Mouse (Mus musculus): ENCODE results near the gene Tent2. TPM values are rescaled to one million over a fixed set of nuclear protein-coding genes. Genes with fewer than 3 reads are reported as not detected.

The Tent2 gene
- total and polyA plus RNA-seq, 3 experiments: 20.6 to 62.1 (median 45.8) TPM

DNA sequence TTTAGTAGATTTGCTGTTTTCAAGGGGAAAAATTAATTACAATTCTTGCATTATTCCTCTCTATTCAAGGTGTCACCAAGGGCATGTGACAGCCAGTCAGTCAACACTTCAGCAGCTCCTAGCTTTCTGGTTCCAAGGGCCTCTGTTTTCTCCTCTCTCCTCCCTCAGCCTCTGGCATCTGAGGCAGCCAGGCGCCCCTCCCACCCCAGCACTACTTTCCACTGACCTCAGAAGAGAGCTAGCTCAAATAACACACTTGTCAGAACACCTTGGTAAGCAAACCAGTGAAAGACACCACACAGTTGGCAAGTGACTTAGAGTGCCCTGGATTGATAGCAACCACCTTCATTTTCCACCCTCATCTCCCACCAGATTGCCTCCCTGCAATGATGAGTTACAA is 54.1 kb downstream of the Tent2 start:
- Histone ChIP-seq H3K4me2 (ENCODE audit: insufficient read depth, low read depth, poor library complexity, severe bottlenecking) (no peak overlapping the region), H3K9ac (ENCODE audit: insufficient read depth, low read depth) (no peak overlapping the region), H3K4me3 (replicated peaks in 1 of 3; ENCODE audit: low read depth in 2 of 3, low read length in 2 of 3, poor library complexity in 1 of 3) (no peak overlapping the region), H3K79me2 (replicated peaks; ENCODE audit: control insufficient read depth, extremely low read depth, insufficient read depth, poor library complexity, severe bottlenecking) (no peaks in the 10 kb centered on the region), H3K27me3 (replicated peaks) (no peaks in the 10 kb centered on the region), H3K4me1 (ENCODE audit: control insufficient read depth in 1 of 2, insufficient read depth in 2 of 2) (peaks cover 0 to 10% of the 10 kb centered on the region in 2 experiments; a peak in 2 of 4 replicates), H3K9me3 (replicated peaks; ENCODE audit: low read length) (no peaks in the 10 kb centered on the region), H3K27ac (ENCODE audit: insufficient read depth, low read depth) (no peak overlapping the region), H3K36me3 (replicated peaks in 1 of 2; ENCODE audit: control insufficient read depth in 1 of 2, insufficient read depth in 1 of 2, low read length in 1 of 2) (peaks cover 0 to 10% of the 10 kb centered on the region in 2 experiments)
- dilution Hi-C loops (cut with MboI; ENCODE audit: extremely low pct_ligation_motif_present, extremely low pct_unique_long_range_greater_than_20kb, low sequenced_read_pairs): no loop called here
- TF ChIP-seq UBTF (IDR thresholded peaks at IDR 0.05; ENCODE audit: low read depth, low read length) (no peak), MYC (IDR thresholded peaks at IDR 0.05; ENCODE audit: low read depth, low read length) (no peak), MEF2A (IDR thresholded peaks at IDR 0.05; ENCODE audit: borderline replicate concordance, low read depth, low read length) (no peak), ZMIZ1 (IDR thresholded peaks at IDR 0.05; ENCODE audit: low read depth, low read length) (no peak), ZKSCAN1 (IDR thresholded peaks at IDR 0.05; ENCODE audit: borderline replicate concordance, low read depth, low read length) (no peak), PAX5 (IDR thresholded peaks at IDR 0.05; ENCODE audit: low read length) (no peak), TBP (conservative IDR thresholded peaks at IDR 0.05; ENCODE audit: low read depth, low read length) (no peak)
- in situ Hi-C loops (cut with MboI; ENCODE audit: low pct_ligation_motif_present, low pct_unique_long_range_greater_than_20kb, low sequenced_read_pairs): loop anchor here (10.0 kb wide), 1 partner anchor 143 kb away; no protein-coding TSS in a partner anchor
- no peak for DNase-seq (ENCODE audit: extremely low read depth)

DNA sequence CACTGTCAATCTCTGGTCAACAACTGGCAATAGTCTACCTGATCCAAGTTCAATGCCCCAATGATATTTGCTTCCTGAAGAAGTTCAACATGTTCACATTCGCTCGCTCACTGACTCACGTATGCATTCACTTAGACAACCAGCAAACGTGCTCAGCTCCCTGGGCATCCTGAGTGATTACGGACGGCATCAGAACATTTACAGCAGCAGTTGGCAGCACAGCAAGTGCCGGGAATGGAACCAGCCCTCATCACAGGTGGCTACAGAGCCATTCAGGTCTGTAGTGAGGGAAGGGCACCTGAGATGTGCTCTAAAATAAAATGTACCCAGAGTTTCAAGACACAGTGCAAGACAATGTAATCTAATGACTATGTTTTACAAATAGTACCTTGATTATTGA is 55.1 kb downstream of the Tent2 start:
- in situ Hi-C loops (cut with MboI; ENCODE audit: low pct_ligation_motif_present, low pct_unique_long_range_greater_than_20kb, low sequenced_read_pairs) (loop anchor here (10.0 kb wide), 1 partner anchor 142 kb away; no protein-coding TSS in a partner anchor), dilution Hi-C loops (cut with MboI; ENCODE audit: extremely low pct_ligation_motif_present, extremely low pct_unique_long_range_greater_than_20kb, low sequenced_read_pairs) (no loop called here)
- no peaks in the 10 kb centered on the region for H3K79me2 ChIP-seq (replicated peaks; ENCODE audit: control insufficient read depth, extremely low read depth, insufficient read depth, poor library complexity, severe bottlenecking)
- no peak for DNase-seq (ENCODE audit: extremely low read depth)
- peaks cover 0 to 2% of the 10 kb centered on the region in 2 experiments for H3K36me3 ChIP-seq (replicated peaks in 1 of 2; ENCODE audit: control insufficient read depth in 1 of 2, insufficient read depth in 1 of 2, low read length in 1 of 2)
- H3K27me3 ChIP-seq (replicated peaks): no peaks in the 10 kb centered on the region
- no peaks in the 10 kb centered on the region for H3K9me3 ChIP-seq (replicated peaks; ENCODE audit: low read length)
- no peak overlapping the region for H3K4me3 ChIP-seq (replicated peaks in 1 of 3; ENCODE audit: low read depth in 2 of 3, low read length in 2 of 3, poor library complexity in 1 of 3)
- H3K4me2 ChIP-seq (ENCODE audit: insufficient read depth, low read depth, poor library complexity, severe bottlenecking): no peak overlapping the region
- H3K27ac ChIP-seq (ENCODE audit: insufficient read depth, low read depth): no peak overlapping the region
- TF ChIP-seq ZNF384 (IDR thresholded peaks at IDR 0.05; ENCODE audit: low read depth, low read length) (no peak), SIN3A (IDR thresholded peaks at IDR 0.05; ENCODE audit: low read length) (no peak), JUND (conservative IDR thresholded peaks at IDR 0.05; ENCODE audit: low read depth, low read length) (no peak), E2F4 (IDR thresholded peaks at IDR 0.05; ENCODE audit: insufficient replicate concordance, low read depth, low read length) (no peak), ELF1 (IDR thresholded peaks at IDR 0.05; ENCODE audit: low read depth, low read length) (no peak), RAD21 (IDR thresholded peaks at IDR 0.05; ENCODE audit: low read depth, low read length) (no peak)
- H3K9ac ChIP-seq (ENCODE audit: insufficient read depth, low read depth): no peak overlapping the region
- peaks cover 0 to 11% of the 10 kb centered on the region in 2 experiments; a peak in 2 of 4 replicates for H3K4me1 ChIP-seq (ENCODE audit: control insufficient read depth in 1 of 2, insufficient read depth in 2 of 2)

DNA sequence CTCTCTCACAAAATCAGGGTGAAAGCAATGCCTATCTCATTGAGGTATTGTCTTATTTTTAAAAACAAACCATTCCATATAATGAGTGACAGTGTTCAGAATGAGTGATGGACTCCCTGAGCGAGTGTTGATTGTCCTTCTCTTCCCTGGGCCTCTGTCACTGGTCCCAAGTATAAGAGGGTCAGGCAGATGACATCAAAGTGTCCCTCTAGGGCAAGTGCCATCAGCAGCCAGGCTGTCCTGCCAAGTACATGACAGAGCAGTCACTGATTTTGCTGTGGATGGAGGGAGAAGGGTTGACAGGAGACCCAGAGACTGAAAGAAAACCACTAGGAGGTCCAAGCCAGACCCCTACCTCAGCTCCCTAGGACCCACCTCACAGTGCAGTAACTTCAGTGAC is 55.9 kb downstream of the Tent2 start:
- no peaks in the 10 kb centered on the region for H3K27me3 ChIP-seq (replicated peaks)
- dilution Hi-C loops (cut with MboI; ENCODE audit: extremely low pct_ligation_motif_present, extremely low pct_unique_long_range_greater_than_20kb, low sequenced_read_pairs): no loop called here

More for the DNA sequence above, 55.9 kb downstream of the Tent2 start:
- no peak for TF ChIP-seq CHD1 (IDR thresholded peaks at IDR 0.05; ENCODE audit: low read depth, low read length)
- no peak for TF ChIP-seq TBP (conservative IDR thresholded peaks at IDR 0.05; ENCODE audit: low read depth, low read length)
- TF ChIP-seq ZNF384 (IDR thresholded peaks at IDR 0.05; ENCODE audit: low read depth, low read length): no peak
- no peak for TF ChIP-seq SMC3 (IDR thresholded peaks at IDR 0.05; ENCODE audit: low read depth, low read length)
- TF ChIP-seq POLR2AphosphoS2 (IDR thresholded peaks at IDR 0.05; ENCODE audit: low read depth, low read length): no peak
- no peak for TF ChIP-seq USF2 (conservative IDR thresholded peaks at IDR 0.05; ENCODE audit: low read depth, low read length)
- no peak for TF ChIP-seq EP300 (IDR thresholded peaks at IDR 0.05; ENCODE audit: low read length)
- no peak for TF ChIP-seq MEF2A (IDR thresholded peaks at IDR 0.05; ENCODE audit: borderline replicate concordance, low read depth, low read length)
- Histone ChIP-seq H3K4me3 (replicated peaks in 1 of 3; ENCODE audit: low read depth in 2 of 3, low read length in 2 of 3, poor library complexity in 1 of 3) (no peak overlapping the region), H3K36me3 (replicated peaks in 1 of 2; ENCODE audit: control insufficient read depth in 1 of 2, insufficient read depth in 1 of 2, low read length in 1 of 2) (no peaks in the 10 kb centered on the region), H3K9ac (ENCODE audit: insufficient read depth, low read depth) (no peak overlapping the region), H3K4me1 (ENCODE audit: control insufficient read depth in 1 of 2, insufficient read depth in 2 of 2) (peaks cover 0 to 11% of the 10 kb centered on the region in 2 experiments; a peak in 2 of 4 replicates), H3K4me2 (ENCODE audit: insufficient read depth, low read depth, poor library complexity, severe bottlenecking) (no peak overlapping the region), H3K79me2 (replicated peaks; ENCODE audit: control insufficient read depth, extremely low read depth, insufficient read depth, poor library complexity, severe bottlenecking) (no peaks in the 10 kb centered on the region), H3K27ac (ENCODE audit: insufficient read depth, low read depth) (no peak overlapping the region), H3K9me3 (replicated peaks; ENCODE audit: low read length) (no peaks in the 10 kb centered on the region)
- no peak for DNase-seq (ENCODE audit: extremely low read depth)
- in situ Hi-C loops (cut with MboI; ENCODE audit: low pct_ligation_motif_present, low pct_unique_long_range_greater_than_20kb, low sequenced_read_pairs): loop anchor here (10.0 kb wide), 1 partner anchor 141 kb away; no protein-coding TSS in a partner anchor

Measured in CH12.LX (cell line).